Mouse (Mus musculus) brain, embryonic 14.5 days (tissue): Measurements from ENCODE around the gene Gabrg2.

Experiments used
- CTCF ChIP-seq: fragments of 200-500 bp; IDR thresholded peaks from 2 replicates; pipeline ENCODE4 v1.5.1; 2012; ENCODE audit warnings: inconsistent platforms, mild to moderate bottlenecking, moderate library complexity, borderline replicate concordance; ENCODE audit not compliant: insufficient read depth, insufficient read length; ENCODE audit errors: extremely low read depth
- POLR2A ChIP-seq: fragments of 200-500 bp; IDR thresholded peaks from 2 replicates; pipeline ENCODE4 v1.6.1; 2012; ENCODE audit warnings: mild to moderate bottlenecking, inconsistent platforms, borderline replicate concordance; ENCODE audit not compliant: poor library complexity, insufficient read depth, insufficient read length, severe bottlenecking; ENCODE audit errors: extremely low read depth

DNA sequence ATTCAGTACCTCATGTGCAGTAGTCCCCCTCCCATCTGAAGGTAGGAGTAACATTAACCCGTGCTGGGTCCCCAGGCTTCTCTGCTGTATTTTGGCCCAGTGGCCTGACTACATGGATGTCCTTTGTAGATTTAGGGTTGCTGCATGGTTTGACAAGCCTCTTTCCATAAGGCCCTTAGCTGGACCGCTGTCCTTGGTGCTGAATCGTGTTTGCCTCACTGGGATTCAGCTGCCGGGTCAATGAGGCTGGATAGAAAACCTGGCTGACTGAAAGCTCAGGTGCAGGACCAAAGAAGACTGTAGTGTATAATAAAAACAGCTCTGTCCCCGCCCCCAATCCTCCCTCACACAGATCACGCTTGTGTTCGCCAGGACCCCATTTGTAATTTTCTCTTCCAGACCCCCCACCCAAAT lies 1.2 kb downstream of the Gabrg2 start:
- TF ChIP-seq POLR2A (no peak), CTCF (no peak)
